Mouse (Mus musculus) thymus, postnatal 0 days (tissue): ENCODE data around the gene Medag. TPM values are rescaled to one million over a fixed set of nuclear protein-coding genes. Genes with fewer than 3 reads are reported as not detected.

Experiments used
- DNase-seq: peaks from one replicate; pipeline ENCODE4 v3.0.0-alpha.2; 2015; ENCODE audit warnings: low spot score
- polyA plus RNA-seq: library from polyadenylated mRNA; unstranded; fragments of >200 nt; fragmentation: Nextera tagmentation; extraction: Ambion mirVana; gene quantifications from 2 replicates; pipeline ENCODE4 v1.2.1, GENCODE M21; 2015

Medag gene
- polyA plus RNA-seq, 1 experiment from 2014 or later: 2.0 TPM

- no peak for DNase-seq
Measured at GRCm38 (mm10) chr5:149474701-149475468, 63.3 kb downstream of the Medag start.

Other genes with a start within 250 kb of the Medag start
- gene Uspl1, start 227.4 kb upstream of the Medag start, polyA plus RNA-seq: 77.0 and 78.9 TPM in 2 replicates
- gene Hmgb1, start 227.3 kb upstream of the Medag start, polyA plus RNA-seq: 2,611 and 2,714 TPM in 2 replicates
- gene Alox5ap, start 147.0 kb upstream of the Medag start, polyA plus RNA-seq: 29.7 and 29.8 TPM in 2 replicates
- gene Tex26, start 27.9 kb downstream of the Medag start, polyA plus RNA-seq: 0.44 and 0.91 TPM in 2 replicates
- 0.07 and 0.31 TPM in 2 replicates for gene Wdr95, start 116.9 kb downstream of the Medag start, polyA plus RNA-seq
- 19.1 and 27.7 TPM in 2 replicates for gene Hsph1, start 224.6 kb downstream of the Medag start, polyA plus RNA-seq